Mouse (Mus musculus): Measurements from ENCODE around the gene Tinf2. TPM values are rescaled to one million over a fixed set of nuclear protein-coding genes. Genes with fewer than 3 reads are reported as not detected.

The Tinf2 gene
- total RNA-seq, 2 experiments from 2014 or later, result 14.0 to 14.9 TPM

GRCm38 (mm10) chr14:55707397-55707796 lies 25.8 kb upstream of the Tinf2 start:
- no peak for DNase-seq (ENCODE audit: extremely low spot score in 1 of 2, low spot score in 1 of 2)

DNA sequence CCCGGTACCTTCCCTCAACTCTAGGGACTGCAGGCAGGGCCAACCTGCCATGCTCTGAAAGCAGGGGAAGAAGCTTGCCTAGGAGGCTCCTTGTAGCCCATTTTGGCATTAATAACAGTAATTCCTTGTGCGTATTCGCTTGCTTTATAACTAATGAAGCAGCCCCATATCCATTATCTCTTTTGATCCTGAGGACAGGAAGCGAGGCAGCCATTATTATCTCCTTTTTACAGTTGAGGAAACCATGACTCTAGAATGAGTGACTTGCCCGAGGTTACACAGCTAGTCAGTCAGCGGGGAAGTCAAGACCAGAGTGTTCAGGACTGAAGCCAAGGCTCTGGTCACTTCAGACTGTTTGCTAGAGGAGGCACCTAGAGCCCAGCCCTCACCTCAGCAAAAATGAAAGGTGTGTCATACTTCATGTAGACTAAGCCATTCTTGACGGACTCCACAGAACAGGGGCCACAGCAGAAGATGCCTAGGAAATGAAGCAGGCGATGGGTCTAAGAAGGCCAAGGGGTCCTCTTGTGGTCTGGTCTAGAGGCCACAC lies 24.5 kb upstream of the Tinf2 start:
- DNase-seq (ENCODE audit: extremely low spot score in 1 of 2, low spot score in 1 of 2), result no peak

DNA sequence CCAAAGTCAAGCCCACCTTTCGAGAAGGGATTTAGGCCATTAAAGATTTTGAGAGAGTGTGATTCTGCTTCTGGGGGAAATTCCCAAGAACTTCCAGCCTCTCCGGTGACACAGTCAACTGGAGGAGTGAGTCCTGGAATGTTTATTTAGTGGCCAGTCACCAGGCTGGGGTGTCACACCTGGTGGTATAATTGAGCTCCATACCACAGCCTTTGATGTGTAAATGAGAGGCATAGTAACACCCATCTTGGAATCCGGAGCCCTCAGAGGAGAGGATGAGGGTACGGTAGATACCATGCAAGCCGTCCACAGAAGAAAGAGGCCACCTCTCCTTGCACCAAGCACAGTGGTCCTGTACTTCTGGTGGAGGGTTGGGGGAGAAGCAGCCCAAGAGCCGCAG lies 21.1 kb upstream of the Tinf2 start:
- no peak for DNase-seq (ENCODE audit: extremely low spot score in 1 of 2, low spot score in 1 of 2)

- DNase-seq (ENCODE audit: extremely low spot score in 1 of 2, low spot score in 1 of 2), result no peak
Observed at GRCm38 (mm10) chr14:55701131-55701530, 19.5 kb upstream of the Tinf2 start.

GRCm38 (mm10) chr14:55697226-55697625 lies 15.6 kb upstream of the Tinf2 start:
- DNase-seq (ENCODE audit: extremely low spot score in 1 of 2, low spot score in 1 of 2), result no peak

- no peak for DNase-seq (ENCODE audit: extremely low spot score in 1 of 2, low spot score in 1 of 2)
Observed at GRCm38 (mm10) chr14:55689433-55689832, 7.8 kb upstream of the Tinf2 start.

DNA sequence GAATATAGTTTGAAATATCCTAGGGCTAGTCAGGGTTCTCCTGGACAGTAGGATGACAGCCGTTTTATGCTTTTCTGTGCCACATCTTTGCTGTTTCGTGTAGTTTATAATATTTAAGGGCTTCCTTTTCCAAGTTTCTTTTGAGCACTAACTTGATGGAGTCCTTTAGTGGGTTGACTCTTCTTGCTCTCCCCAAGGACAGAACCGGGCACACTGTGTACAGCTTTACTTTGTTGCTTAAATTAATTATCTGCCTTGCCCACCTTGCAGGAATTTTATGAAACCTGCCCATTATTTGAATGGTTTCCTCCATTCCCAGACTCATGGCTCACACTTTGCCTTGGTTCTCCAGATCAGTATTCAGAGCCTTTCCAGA lies 486 bp upstream of the Tinf2 start:
- no peak for DNase-seq (ENCODE audit: extremely low spot score in 1 of 2, low spot score in 1 of 2)

GRCm38 (mm10) chr14:55677615-55678014 lies 4.0 kb downstream of the Tinf2 start:
- no peak for DNase-seq (ENCODE audit: extremely low spot score in 1 of 2, low spot score in 1 of 2)

GRCm38 (mm10) chr14:55672741-55673060 lies 8.9 kb downstream of the Tinf2 start:
- DNase-seq (ENCODE audit: extremely low spot score in 1 of 2, low spot score in 1 of 2), result no peak

- peak; percentile 70 to 90 for DNase-seq (ENCODE audit: extremely low spot score in 1 of 2, low spot score in 1 of 2)
Observed at GRCm38 (mm10) chr14:55671833-55672740, 9.5 kb downstream of the Tinf2 start, which contains the start of the genes Gmpr2 and Nedd8. Gene Gmpr2, plus strand, starts transcription at chr14:55671941. Gene Nedd8, minus strand, starts transcription at chr14:55672124.

DNA sequence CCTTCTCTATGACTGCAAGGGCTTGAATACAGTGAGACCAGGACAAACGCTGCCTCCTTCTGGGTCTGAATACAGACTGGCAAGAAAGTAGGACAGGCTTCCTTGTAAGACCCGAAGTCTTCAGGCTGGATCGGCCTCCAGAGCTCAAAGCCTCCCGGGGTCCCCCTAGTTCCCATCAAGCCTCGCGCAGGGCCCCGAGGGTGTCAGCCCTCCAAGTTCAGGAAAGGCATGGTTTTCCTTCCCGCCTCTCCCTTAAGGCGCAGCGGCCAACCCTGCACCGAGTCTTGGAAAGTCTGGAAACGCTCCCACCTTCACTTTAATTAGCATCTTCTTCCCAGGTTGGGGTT lies 10.2 kb downstream of the Tinf2 start:
- DNase-seq (ENCODE audit: extremely low spot score in 1 of 2, low spot score in 1 of 2), result no peak

DNA sequence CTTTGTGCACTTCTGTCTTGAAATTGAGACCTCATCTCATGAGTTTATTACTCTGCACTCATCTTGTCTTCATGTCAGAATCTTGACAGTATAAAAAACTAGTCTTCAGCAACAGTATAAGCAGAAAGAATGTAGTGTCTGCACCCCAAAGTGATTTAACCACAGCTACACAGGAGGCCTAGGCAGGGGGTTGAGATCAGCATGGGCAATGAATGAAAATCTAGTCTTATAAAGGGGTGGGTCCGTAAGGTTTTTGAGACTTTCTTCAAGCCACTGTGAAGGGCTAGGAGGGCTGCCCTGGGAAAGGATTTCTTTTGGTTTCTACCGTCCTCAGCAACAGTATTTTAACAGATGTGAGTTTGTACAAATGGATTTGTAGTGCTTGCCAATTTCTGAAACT lies 21.0 kb downstream of the Tinf2 start:
- no peak for DNase-seq (ENCODE audit: extremely low spot score in 1 of 2, low spot score in 1 of 2)

DNA sequence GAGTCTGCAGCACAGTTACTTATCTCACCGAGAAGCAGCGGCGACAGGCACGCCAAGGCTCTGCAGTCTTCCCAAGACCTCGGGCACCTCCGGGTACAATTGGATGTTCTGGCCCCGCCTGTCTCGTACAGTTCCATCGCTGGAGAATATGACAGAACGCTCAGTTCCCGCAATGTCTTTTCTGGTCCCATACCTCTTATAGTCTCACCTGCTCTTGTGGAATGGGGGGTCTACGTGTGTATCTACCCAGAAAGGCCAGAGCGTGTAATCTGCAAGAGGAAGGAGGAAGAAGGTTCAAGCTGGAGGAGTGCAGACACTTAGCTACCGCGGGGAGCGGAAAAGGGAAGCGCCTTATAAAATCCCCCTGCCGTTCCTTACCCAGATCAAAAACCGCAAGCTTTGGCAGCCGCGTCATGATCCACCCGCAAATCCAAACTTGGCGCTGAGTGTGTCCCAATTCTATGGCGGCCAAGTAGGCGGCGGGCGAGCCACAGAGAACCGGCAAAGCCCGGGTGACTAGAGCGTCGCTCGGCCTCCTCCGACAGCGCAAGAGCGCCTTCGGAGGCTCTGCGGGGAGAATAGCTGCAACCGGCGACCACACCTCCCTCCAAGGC lies 21.6 kb downstream of the Tinf2 start, which contains the start of gene Mdp1:
Gene Mdp1 (minus strand): TSS at position 549 of the 614 bp plus-strand sequence.
- peak; percentile 67 to 68 for DNase-seq (ENCODE audit: extremely low spot score in 1 of 2, low spot score in 1 of 2)

- DNase-seq (ENCODE audit: extremely low spot score in 1 of 2, low spot score in 1 of 2), result no peak
Observed at GRCm38 (mm10) chr14:55658011-55658410, 23.6 kb downstream of the Tinf2 start.

DNA sequence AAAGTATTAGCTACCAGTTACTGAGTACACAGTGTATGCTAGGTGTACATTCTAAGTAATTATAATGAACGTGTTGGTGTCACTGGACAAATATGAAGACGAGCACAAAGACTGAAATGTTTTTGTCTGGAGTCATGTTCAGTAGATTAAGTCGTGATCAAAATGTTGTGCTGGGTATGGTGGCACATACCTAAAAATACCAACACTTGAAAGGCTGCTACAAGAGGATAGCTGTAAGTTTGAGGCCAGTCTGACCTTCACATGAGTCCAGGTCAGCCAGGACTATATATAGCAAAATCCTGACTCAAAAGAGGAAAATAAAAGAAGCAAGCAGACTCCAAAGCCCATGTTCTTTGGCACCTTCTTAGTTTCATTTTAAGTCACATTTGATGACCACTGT lies 24.7 kb downstream of the Tinf2 start:
- no peak for DNase-seq (ENCODE audit: extremely low spot score in 1 of 2, low spot score in 1 of 2)

- no peak for DNase-seq (ENCODE audit: extremely low spot score in 1 of 2, low spot score in 1 of 2)
Observed at GRCm38 (mm10) chr14:55651528-55651927, 30.1 kb downstream of the Tinf2 start.

DNA sequence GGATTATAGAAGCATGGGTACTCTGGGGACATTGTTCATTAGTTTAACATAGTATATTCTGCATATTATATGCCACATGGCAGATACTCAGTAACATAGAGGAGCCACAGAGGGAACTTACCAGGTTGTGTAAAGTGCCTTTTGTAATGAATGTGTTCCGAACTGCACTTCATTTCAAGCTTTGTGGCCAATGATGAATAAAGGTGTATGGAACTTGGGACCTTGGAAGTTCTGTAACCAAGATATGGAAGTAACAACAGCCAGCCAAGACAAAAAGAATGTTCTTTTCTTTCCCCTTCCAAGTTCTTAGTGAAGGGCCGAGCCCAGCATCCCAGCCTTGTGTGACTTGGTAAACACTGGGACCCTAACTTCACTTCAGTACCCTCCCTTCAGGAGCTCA lies 31.7 kb downstream of the Tinf2 start, which contains the start of gene Tssk4:
Gene Tssk4 (plus strand): TSS at position 301 of the 400 bp plus-strand sequence.
- DNase-seq (ENCODE audit: extremely low spot score in 1 of 2, low spot score in 1 of 2), result no peak

- no peak for DNase-seq (ENCODE audit: extremely low spot score in 1 of 2, low spot score in 1 of 2)
Observed at GRCm38 (mm10) chr14:55644261-55644888, 37.2 kb downstream of the Tinf2 start.

GRCm38 (mm10) chr14:55643060-55643907 lies 38.3 kb downstream of the Tinf2 start, which contains the start of gene Tm9sf1:
Gene Tm9sf1, minus strand, starts transcription at chr14:55643806.
- peak; percentile 78 to 96 for DNase-seq (ENCODE audit: extremely low spot score in 1 of 2, low spot score in 1 of 2)

- no peak for DNase-seq (ENCODE audit: extremely low spot score in 1 of 2, low spot score in 1 of 2)
Observed at GRCm38 (mm10) chr14:55642679-55643059, 39.0 kb downstream of the Tinf2 start.

All from layer of hippocampus, postnatal 25 days (tissue).